Mouse (Mus musculus) ES-E14 (cell line): ENCODE data around the gene Olfr1501.

ENCODE experiments used
- CHD2 ChIP-seq: IDR thresholded peaks from 2 replicates; pipeline ENCODE4 v1.6.1; 2014; ENCODE audit warnings: mild to moderate bottlenecking, low read depth, low read length, inconsistent platforms
- HCFC1 ChIP-seq: IDR thresholded peaks from 2 replicates; pipeline ENCODE4 v1.6.1; 2012; ENCODE audit warnings: low read length, inconsistent platforms, borderline replicate concordance; ENCODE audit not compliant: insufficient read depth
- ZNF384 ChIP-seq: IDR thresholded peaks from 2 replicates; pipeline ENCODE4 v1.6.1; 2012; ENCODE audit warnings: low read depth, low read length, inconsistent platforms

DNA sequence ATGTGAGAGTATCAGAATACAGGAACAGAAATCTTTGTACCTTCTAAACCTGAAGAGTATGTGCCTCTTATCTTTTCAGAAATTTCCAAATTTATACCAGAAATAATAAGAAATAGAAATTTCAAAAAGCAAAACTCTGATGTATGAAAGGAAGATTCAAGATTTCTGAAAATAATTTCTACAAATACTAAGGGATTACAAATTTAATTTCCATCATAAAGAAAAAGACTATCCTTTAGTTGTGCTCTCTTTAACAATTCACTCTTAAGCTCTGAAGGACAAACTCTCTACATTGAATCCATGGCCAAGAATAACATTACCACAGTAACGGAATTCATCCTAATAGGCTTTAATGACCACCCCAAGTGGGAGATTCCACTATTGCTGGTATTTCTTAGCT is 11.0 kb upstream of the Olfr1501 start, which contains the start of gene Olfr1502:
- TF ChIP-seq CHD2: no peak
- TF ChIP-seq ZNF384: no peak
- no peak for TF ChIP-seq HCFC1
